In genomic region chr6:72235098-72235806, GRCm38 (mm10) we compare ENCODE assay signal across 7 mouse cellular contexts. TPM values are rescaled to one million over a fixed set of nuclear protein-coding genes. Genes with fewer than 3 reads are reported as not detected.
DNase-seq lines count a peak whose midpoint lies in the region; ATAC-seq lines count a peak whose summit lies in the region.

Atoh8 (minus strand) TSS chr6:72235577.

- H3K9me3 ChIP-seq in forebrain, embryonic 16.5 days (ENCODE audit: control insufficient read depth, low read length): no peaks in the 10 kb centered on the region

- peak within 1 kb of the TSS; percentile 100 for H3K4me2 ChIP-seq in forebrain, embryonic 16.5 days (ENCODE audit: low read length)

- no peaks in the 10 kb centered on the region for H3K36me3 ChIP-seq in forebrain, embryonic 16.5 days (ENCODE audit: control insufficient read depth, insufficient read depth)

- peak; percentile 60 for ATAC-seq in forebrain, embryonic 16.5 days

- peaks cover 22% of the 10 kb centered on the region; the same call in 1 of the 2 replicates for H3K27me3 ChIP-seq in forebrain, embryonic 16.5 days (replicated peaks; ENCODE audit: control insufficient read depth, insufficient read depth, low read length)

- H3K27ac ChIP-seq in forebrain, embryonic 16.5 days (ENCODE audit: low read length): no peak within 1 kb of the TSS

- DNase-seq in Muller cell, postnatal 12 days (ENCODE audit: inconsistent ontology term): peak; percentile 76
- peak; percentile 60 for DNase-seq in cerebellum, adult 11 months
- DNase-seq in heart, postnatal 36 days: peak; percentile 70 to 78
- DNase-seq in layer of hippocampus, adult 9-11 months: peak; percentile 34
- DNase-seq in lung, postnatal 14 days: peak; percentile 80
- peak; percentile 80 for DNase-seq in retina, postnatal 1 day

- H3K9ac ChIP-seq in forebrain, embryonic 16.5 days (replicated peaks; ENCODE audit: low read depth, low read length): peak within 1 kb of the TSS; percentile 52

- peak within 1 kb of the TSS; percentile 56 for H3K4me3 ChIP-seq in forebrain, embryonic 16.5 days (replicated peaks; ENCODE audit: low read length)

- intact Hi-C loops in heart, postnatal 36 days (cut with DNase I): loop anchor here (1.0 kb wide), 1 partner anchor 17 kb away; no protein-coding TSS in a partner anchor

- H3K4me1 ChIP-seq in forebrain, embryonic 16.5 days (replicated peaks; ENCODE audit: control insufficient read depth, insufficient read depth, low read length): peaks cover 23% of the 10 kb centered on the region

- under 1% methylated on average over 48 of the region's 68 CpGs for WGBS in forebrain, embryonic 16.5 days

RNA-seq across cellular contexts. Expression of gene Atoh8, which starts in this region (rescaled TPM):
- 2.7 and 3.0 TPM in 2 replicates for polyA plus RNA-seq in forebrain, embryonic 16.5 days (2015; fragmentation: Nextera tagmentation; extraction: Ambion mirVana)
- 10 to 100 TPM in 1 of 2 experiments, 1 to 10 TPM in 1; 10.0 to 11.4 TPM for total RNA-seq in heart, postnatal 36 days (2021)
